In the genomic region with DNA sequence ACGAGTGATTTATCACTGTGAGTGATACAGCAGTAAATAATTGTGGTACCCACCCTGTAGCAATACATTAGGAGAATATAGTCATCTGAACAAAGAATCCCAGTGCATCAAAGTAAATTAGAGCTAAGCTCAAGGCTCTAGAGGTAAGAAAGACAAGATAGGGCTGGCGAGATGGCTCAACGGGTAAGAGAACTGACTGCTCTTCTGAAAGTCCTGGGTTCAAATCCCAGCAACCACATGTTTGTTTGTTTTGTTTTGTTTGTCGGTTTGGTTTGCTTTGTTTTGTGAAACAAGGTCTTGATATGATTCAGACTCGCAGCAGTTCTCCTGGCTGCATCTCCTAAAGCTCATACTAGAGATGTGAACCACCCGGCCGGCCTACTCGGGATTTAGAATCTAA, we compare ENCODE assay signal across 9 mouse cellular contexts. TPM values are rescaled to one million over a fixed set of nuclear protein-coding genes. Genes with fewer than 3 reads are reported as not detected.
A peak's percentile ranks its signal among the peaks of the same experiment; 100 is the strongest.
DNase-seq lines count a peak whose midpoint lies in the region; ATAC-seq and TF ChIP-seq lines count a peak whose summit lies in the region.
"Had no signal": no experiment of that assay in that cellular context is flagged by ENCODE, and none has a peak within 500 bp of the region (broad histone marks: within the 10 kb centered on the region; RNA-seq: fewer than 3 reads in every experiment).

No protein-coding gene starts in this region.

- H3K27me3 ChIP-seq in C2C12 (ENCODE audit: control insufficient read depth, insufficient read depth, insufficient read length): no peaks in the 10 kb centered on the region
- no peaks in the 10 kb centered on the region for H3K27me3 ChIP-seq in embryonic facial prominence, embryonic 15.5 days

- no peak overlapping the region for H3K9ac ChIP-seq in embryonic facial prominence, embryonic 15.5 days

- H3K36me3 ChIP-seq in C2C12 (ENCODE audit: control insufficient read depth, insufficient read depth): no peaks in the 10 kb centered on the region
- H3K36me3 ChIP-seq in embryonic facial prominence, embryonic 15.5 days: no peaks in the 10 kb centered on the region

- TF ChIP-seq CTCF in left cerebral cortex, adult 2 months (IDR thresholded peaks at IDR 0.05): no peak
- TF ChIP-seq CTCF in C2C12 (IDR thresholded peaks at IDR 0.05; ENCODE audit: control insufficient read depth, insufficient read depth, insufficient read length): no peak

- no peaks in the 10 kb centered on the region for H3K9me3 ChIP-seq in embryonic facial prominence, embryonic 15.5 days (replicated peaks)

- H3ac ChIP-seq in C2C12 (ENCODE audit: control insufficient read depth, insufficient read length, low read depth): peak overlapping the region; percentile 24

- peak; percentile 7 for DNase-seq in cerebellum, adult 11-12 months
- peak in 1 of 2 experiments; percentile 9 for DNase-seq in left cerebral cortex, adult 2 months (ENCODE audit: extremely low spot score in 1 of 2, low spot score in 2 of 2)
- no peak for DNase-seq in left cerebral cortex, adult 9 months (ENCODE audit: low spot score in 2 of 2)
- no peak for DNase-seq in urinary bladder, postnatal 36 days (ENCODE audit: low spot score in 2 of 2)
- no peak for DNase-seq in testis, postnatal 14 days (ENCODE audit: low spot score)

- intact Hi-C loops in left cerebral cortex, adult 2 months (cut with DNase I): loop anchor here (5.0 kb wide), 3 partner anchors 50 to 225 kb away; a partner anchor contains a TSS

- no peaks in the 10 kb centered on the region for H3K4me1 ChIP-seq in embryonic facial prominence, embryonic 15.5 days

- no peak overlapping the region for H3K27ac ChIP-seq in left cerebral cortex, adult 2 months
- H3K27ac ChIP-seq in embryonic facial prominence, embryonic 15.5 days (replicated peaks): no peak overlapping the region

- H3K4me3 ChIP-seq in left cerebral cortex, adult 2 months: peak overlapping the region; percentile 60
- H3K4me3 ChIP-seq in C2C12 (ENCODE audit: insufficient read depth, poor library complexity, severe bottlenecking): peak overlapping the region; percentile 27
- H3K4me3 ChIP-seq in embryonic facial prominence, embryonic 15.5 days (replicated peaks): peak overlapping the region; percentile 66; the same call in 1 of the 2 replicates

- H3K79me2 ChIP-seq in C2C12 (ENCODE audit: control insufficient read depth, insufficient read depth): no peaks in the 10 kb centered on the region

- H3K4me2 ChIP-seq in embryonic facial prominence, embryonic 15.5 days (replicated peaks): no peak overlapping the region

- no peaks in the 10 kb centered on the region for H3K79me3 ChIP-seq in C2C12 (ENCODE audit: low read depth)

- ATAC-seq in cerebellum, adult (ENCODE audit: insufficient number of reproducible peaks, low FRiP score, low TSS enrichment): no peak
- ATAC-seq in embryonic facial prominence, embryonic 15.5 days (ENCODE audit: insufficient number of reproducible peaks, low FRiP score, low TSS enrichment, low read depth): no peak

- 89% methylated on average over 8 of the region's 8 CpGs for WGBS in embryonic facial prominence, embryonic 15.5 days

TF ChIP-seq in C2C12, 6 proteins besides CTCF, POLR2A, EP300 and RAD21:
- no peak for TF ChIP-seq FOSL1 (IDR thresholded peaks at IDR 0.05; ENCODE audit: insufficient read depth, low read length, poor library complexity, severe bottlenecking)
- no peak for TF ChIP-seq CEBPB (IDR thresholded peaks at IDR 0.05; ENCODE audit: low read depth)
- TF ChIP-seq USF1 (IDR thresholded peaks at IDR 0.05; ENCODE audit: low read depth): no peak
- no peak for TF ChIP-seq MYOD1 (IDR thresholded peaks at IDR 0.05; ENCODE audit: control insufficient read depth, insufficient read length, low read depth)
- TF ChIP-seq MAX (IDR thresholded peaks at IDR 0.05): no peak
- TF ChIP-seq MYOG (IDR thresholded peaks at IDR 0.05; ENCODE audit: control insufficient read depth, extremely low read depth, insufficient read length): no peak
TF ChIP-seq in C2C12: peak in this region for 0.

RNA-seq across cellular contexts. Expression of a gene that starts 21.2 kb away (rescaled TPM):
- total RNA-seq in left cerebral cortex, adult 2 months (2021): 10 to 100 TPM in 1 of 2 experiments, 1 to 10 TPM in 1; 8.7 to 10.4 TPM
- 0.02 TPM for polyA plus RNA-seq in C2C12 (2012; fragmentation: generic; extraction: Trizol)
- polyA plus RNA-seq in embryonic facial prominence, embryonic 15.5 days (2015; fragmentation: Nextera tagmentation; extraction: Ambion mirVana): 4.5 and 5.5 TPM in 2 replicates
- total RNA-seq: common myeloid progenitor, adult 5-6 weeks had no signal

RNA-seq across cellular contexts. Expression of a gene that starts 27.3 kb away (rescaled TPM):
- total RNA-seq in left cerebral cortex, adult 2 months (2021): 100 to 1,000 TPM in 1 of 2 experiments, 10 to 100 TPM in 1; 90.3 to 100 TPM
- polyA plus RNA-seq in C2C12 (2012; fragmentation: generic; extraction: Trizol): 76.9 TPM
- 222 and 224 TPM in 2 replicates for polyA plus RNA-seq in embryonic facial prominence, embryonic 15.5 days (2015; fragmentation: Nextera tagmentation; extraction: Ambion mirVana)

RNA-seq across cellular contexts. Expression of a gene that starts 47.7 kb away (rescaled TPM):
- total RNA-seq in left cerebral cortex, adult 2 months (2021): 10 to 100 TPM; 12.8 to 14.8 TPM
- polyA plus RNA-seq in C2C12 (2012; fragmentation: generic; extraction: Trizol): 14.1 TPM
- polyA plus RNA-seq in embryonic facial prominence, embryonic 15.5 days (2015; fragmentation: Nextera tagmentation; extraction: Ambion mirVana): 41.5 and 46.9 TPM in 2 replicates
- total RNA-seq: common myeloid progenitor, adult 5-6 weeks had no signal
